Mouse (Mus musculus) heart, embryonic 12.5 days (tissue): Measurements from ENCODE around the gene Oas3. TPM values are rescaled to one million over a fixed set of nuclear protein-coding genes. Genes with fewer than 3 reads are reported as not detected.
A peak's percentile ranks its signal among the peaks of the same experiment; 100 is the strongest.

ENCODE experiments used
- ATAC-seq: fragments of 200-750 bp; cut with Nextera tagmentation; 2 replicates; pipeline ENCODE4 v1.8.0; 2017; ENCODE audit warnings: moderate TSS enrichment, moderate library complexity; ENCODE audit not compliant: insufficient number of reproducible peaks, low FRiP score
- H3K27ac ChIP-seq: fragments of 300-500 bp; sonication (generic); 2 replicates; pipeline ENCODE4 v1.5.1; 2016; ENCODE audit warnings: mild to moderate bottlenecking, moderate library complexity; ENCODE audit not compliant: poor library complexity, severe bottlenecking
- H3K27me3 ChIP-seq: fragments of 300-500 bp; sonication (generic); replicated peaks from 2 replicates; pipeline ENCODE4 v1.6.1; 2016; ENCODE audit warnings: mild to moderate bottlenecking, moderate library complexity
- H3K36me3 ChIP-seq: fragments of 300-500 bp; sonication (generic); 2 replicates; pipeline ENCODE4 v1.6.1; 2016; ENCODE audit warnings: mild to moderate bottlenecking, moderate library complexity
- H3K4me1 ChIP-seq: fragments of 300-500 bp; sonication (generic); replicated peaks from 2 replicates; pipeline ENCODE4 v1.6.1; 2016; ENCODE audit warnings: mild to moderate bottlenecking
- H3K4me2 ChIP-seq: fragments of 300-500 bp; sonication (generic); 2 replicates; pipeline ENCODE4 v1.6.1; 2016; ENCODE audit warnings: mild to moderate bottlenecking, moderate library complexity
- H3K4me3 ChIP-seq: fragments of 300-500 bp; sonication (generic); 2 replicates; pipeline ENCODE4 v1.5.1; 2016; ENCODE audit warnings: mild to moderate bottlenecking
- H3K9ac ChIP-seq: fragments of 300-500 bp; sonication (generic); 2 replicates; pipeline ENCODE4 v1.6.1; 2016; ENCODE audit warnings: mild to moderate bottlenecking, moderate library complexity
- H3K9me3 ChIP-seq: fragments of 300-500 bp; sonication (generic); replicated peaks from 2 replicates; pipeline ENCODE4 v1.6.1; 2016; ENCODE audit warnings: mild to moderate bottlenecking, moderate library complexity
- WGBS: fragments of 180-500 bp; shearing (Covaris S2); methylation state at CpG from one replicate; pipeline ENCODE4 v1.1.7; 2016; 5-methylcytosine and 5-hydroxymethylcytosine counted together
- polyA plus RNA-seq: library from polyadenylated mRNA; unstranded; fragments of >200 nt; fragmentation: Nextera tagmentation; extraction: Ambion mirVana; gene quantifications from 2 replicates; pipeline ENCODE4 v1.2.1, GENCODE M21; 2016

The Oas3 gene
- polyA plus RNA-seq, 1 experiment from 2014 or later: 0.33 TPM

DNA sequence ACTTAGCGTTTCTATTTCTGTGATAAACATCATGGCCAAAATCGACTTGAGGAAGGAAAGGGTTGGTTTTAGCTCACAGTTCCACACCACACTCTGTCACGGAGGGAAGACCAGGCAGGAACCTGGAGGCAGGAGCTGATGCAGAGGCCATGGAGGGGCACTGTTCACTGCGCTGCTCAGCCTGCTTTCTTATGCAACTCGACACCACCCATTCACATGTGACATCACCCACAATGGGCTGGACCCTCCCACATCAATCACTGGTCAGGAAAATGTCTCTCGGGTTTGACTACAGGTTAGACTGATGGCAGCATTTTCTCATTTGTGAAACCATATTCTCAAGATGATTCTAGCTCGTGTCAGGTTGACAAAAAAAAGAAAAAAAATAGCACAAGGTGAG, 56.5 kb downstream of the Oas3 start:
- Histone ChIP-seq H3K36me3 (no peaks in the 10 kb centered on the region), H3K27ac (no peak overlapping the region), H3K4me1 (no peaks in the 10 kb centered on the region), H3K27me3 (peaks cover 18% of the 10 kb centered on the region), H3K4me3 (no peak overlapping the region), H3K9me3 (peaks cover 7% of the 10 kb centered on the region; the same call in 1 of the 2 replicates), H3K9ac (no peak overlapping the region), H3K4me2 (no peak overlapping the region)
- 51% methylated on average over 7 of the region's 7 CpGs for WGBS
- no peak for ATAC-seq

DNA sequence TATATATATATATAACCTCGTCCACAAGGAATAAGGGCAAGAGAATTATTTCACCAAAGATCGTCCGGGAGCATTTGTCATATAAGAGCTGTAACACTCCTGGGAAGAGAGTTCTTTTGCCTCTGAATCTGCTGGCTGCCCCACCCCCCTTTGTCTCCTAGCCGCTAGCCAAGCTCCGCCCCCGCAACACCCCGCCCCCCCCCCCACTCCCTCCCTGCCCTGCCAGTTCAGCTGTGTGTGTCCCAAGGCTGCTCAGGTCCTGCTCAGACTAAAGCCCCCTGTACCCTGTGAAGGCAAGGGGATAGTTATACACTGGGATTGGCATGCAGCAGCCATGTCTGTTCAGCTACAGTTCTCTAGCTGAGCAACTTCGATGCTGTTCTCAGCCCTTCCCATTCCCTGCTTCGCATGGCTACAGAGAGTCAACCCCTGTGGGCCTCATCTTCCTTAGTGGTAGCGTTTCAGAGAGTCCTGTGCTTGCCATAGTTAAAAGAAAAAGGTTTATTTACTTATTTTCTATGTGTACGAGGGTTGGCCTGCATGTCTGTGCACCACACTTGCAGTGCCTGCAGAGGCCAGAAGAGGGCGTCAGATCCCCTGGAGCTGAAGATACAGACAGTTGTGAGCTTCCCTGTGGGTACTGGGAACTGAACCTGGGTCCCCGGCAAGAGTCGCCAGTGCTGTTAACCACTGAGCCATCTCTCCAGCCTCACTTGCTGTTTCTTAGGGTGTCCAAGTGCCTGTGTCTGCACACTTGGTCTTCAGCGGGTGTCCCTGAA, 58.7 kb downstream of the Oas3 start:
- Histone ChIP-seq H3K4me3 (no peak overlapping the region), H3K9me3 (peaks cover 7% of the 10 kb centered on the region; the same call in 1 of the 2 replicates), H3K4me1 (no peaks in the 10 kb centered on the region), H3K9ac (no peak overlapping the region), H3K27me3 (peaks cover 35% of the 10 kb centered on the region), H3K4me2 (no peak overlapping the region), H3K36me3 (no peaks in the 10 kb centered on the region), H3K27ac (no peak overlapping the region)
- WGBS: 55% methylated on average over 15 of the region's 15 CpGs
- ATAC-seq: no peak

DNA sequence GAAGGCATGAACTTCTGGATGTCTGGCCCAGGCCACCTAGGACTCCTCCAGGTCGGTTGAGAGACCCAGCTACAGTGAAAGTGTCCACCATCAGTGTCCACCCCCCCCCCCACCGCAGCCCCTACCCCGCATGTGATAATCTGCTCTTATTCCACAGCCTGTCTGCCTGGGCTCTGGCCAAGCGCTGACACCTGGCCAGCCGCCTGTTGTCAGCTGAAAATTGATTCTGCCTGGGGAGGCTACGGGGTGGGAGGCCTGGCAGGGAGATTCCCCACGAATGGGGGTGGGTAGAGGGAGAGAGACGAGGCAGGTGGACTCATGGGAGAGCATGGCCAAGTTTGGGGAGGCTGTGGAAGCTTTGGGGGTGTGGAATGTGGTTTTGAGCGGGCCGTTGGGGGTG, 60.3 kb downstream of the Oas3 start:
- WGBS: 67% methylated on average over 10 of the region's 10 CpGs
- ATAC-seq: no peak
- Histone ChIP-seq H3K27me3 (peaks cover 44% of the 10 kb centered on the region), H3K9ac (no peak overlapping the region), H3K9me3 (peaks cover 7% of the 10 kb centered on the region; the same call in 1 of the 2 replicates), H3K4me3 (no peak overlapping the region), H3K4me1 (no peaks in the 10 kb centered on the region), H3K36me3 (no peaks in the 10 kb centered on the region), H3K4me2 (no peak overlapping the region), H3K27ac (no peak overlapping the region)

DNA sequence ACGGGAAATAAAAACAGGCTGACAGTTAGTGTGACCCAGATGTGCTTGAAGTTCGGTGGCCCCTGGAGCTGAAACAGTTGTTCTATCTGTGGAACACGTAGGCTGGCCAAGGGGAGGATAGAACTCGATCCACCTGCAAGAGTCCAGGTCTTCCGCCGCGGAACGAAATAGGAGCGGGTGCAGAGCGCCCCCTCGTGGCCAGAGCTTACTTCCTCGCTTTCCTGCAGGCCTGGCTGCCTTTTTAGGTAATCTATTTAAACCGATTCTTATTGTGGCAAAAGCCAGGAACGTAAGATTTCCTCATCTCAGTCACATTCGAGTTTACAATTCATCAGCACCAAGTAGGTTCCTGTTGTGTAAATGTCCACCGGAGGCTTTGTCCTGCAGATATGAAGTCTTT, 63.1 kb downstream of the Oas3 start:
- peaks cover 72% of the 10 kb centered on the region for H3K27me3 ChIP-seq
- WGBS: 4% methylated on average over 16 of the region's 16 CpGs
- no peak overlapping the region for H3K4me3 ChIP-seq
- H3K9me3 ChIP-seq: no peaks in the 10 kb centered on the region; the same call in 1 of the 2 replicates
- peaks cover 17% of the 10 kb centered on the region for H3K4me1 ChIP-seq
- no peak for ATAC-seq
- peak overlapping the region; percentile 31; the same call in 1 of the 2 replicates for H3K4me2 ChIP-seq
- no peaks in the 10 kb centered on the region for H3K36me3 ChIP-seq
- H3K9ac ChIP-seq: no peak overlapping the region
- H3K27ac ChIP-seq: no peak overlapping the region

DNA sequence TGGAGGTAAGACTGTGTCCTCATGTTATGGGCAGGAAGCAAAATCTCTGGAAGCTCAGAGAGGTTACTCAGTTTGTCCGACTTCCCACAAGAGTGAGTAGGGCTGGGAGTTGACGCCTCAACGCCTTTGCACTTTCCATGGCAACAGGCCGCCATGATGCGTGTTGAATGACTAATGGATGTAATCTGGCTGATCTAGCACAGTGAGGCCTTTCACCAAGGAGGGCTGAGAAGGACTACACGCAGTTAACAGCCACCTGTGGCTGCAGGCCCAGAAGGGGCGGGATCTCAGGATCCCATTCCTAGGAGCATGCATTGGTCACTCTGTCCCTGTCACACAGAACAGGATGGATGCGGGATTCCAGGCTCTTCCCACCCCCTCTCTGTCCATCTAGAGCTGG, 64.7 kb downstream of the Oas3 start:
- Histone ChIP-seq H3K4me1 (peaks cover 17% of the 10 kb centered on the region), H3K27ac (no peak overlapping the region), H3K9me3 (no peaks in the 10 kb centered on the region), H3K36me3 (no peaks in the 10 kb centered on the region), H3K27me3 (peaks cover 88% of the 10 kb centered on the region), H3K4me3 (no peak overlapping the region), H3K9ac (no peak overlapping the region), H3K4me2 (no peak overlapping the region)
- WGBS: 64% methylated on average over 8 of the region's 8 CpGs
- ATAC-seq: no peak

DNA sequence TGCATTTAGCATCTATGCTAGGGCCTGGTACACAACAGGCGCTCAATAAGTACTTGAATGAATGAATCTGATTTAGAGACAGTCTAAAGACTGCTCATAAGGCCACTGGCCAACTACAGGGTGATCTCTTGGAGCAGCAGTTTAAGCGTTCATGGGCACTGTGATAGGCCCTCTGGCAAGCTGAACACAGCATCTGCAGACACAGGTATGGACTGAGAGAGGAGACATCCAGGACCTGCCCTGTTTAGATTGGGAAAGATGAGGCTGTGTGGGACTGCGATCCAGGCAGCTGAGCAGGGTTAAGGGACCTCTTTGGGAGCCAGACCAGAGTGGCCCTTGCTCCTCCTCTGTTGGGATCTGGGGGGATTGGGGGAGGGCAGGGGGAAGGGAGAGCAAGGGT, 65.6 kb downstream of the Oas3 start, which contains the start of gene Dtx1:
Dtx1 (minus strand) TSS at position 101 of the 400 bp plus-strand sequence.
- Histone ChIP-seq H3K9me3 (no peaks in the 10 kb centered on the region), H3K27me3 (peaks cover 97% of the 10 kb centered on the region), H3K27ac (no peak within 1 kb of the TSS), H3K36me3 (no peaks in the 10 kb centered on the region), H3K4me3 (peak within 1 kb of the TSS; percentile 45), H3K9ac (peak within 1 kb of the TSS; percentile 59), H3K4me1 (peaks cover 17% of the 10 kb centered on the region), H3K4me2 (peak within 1 kb of the TSS; percentile 76)
- ATAC-seq: no peak
- 32% methylated on average over 3 of the region's 3 CpGs for WGBS

DNA sequence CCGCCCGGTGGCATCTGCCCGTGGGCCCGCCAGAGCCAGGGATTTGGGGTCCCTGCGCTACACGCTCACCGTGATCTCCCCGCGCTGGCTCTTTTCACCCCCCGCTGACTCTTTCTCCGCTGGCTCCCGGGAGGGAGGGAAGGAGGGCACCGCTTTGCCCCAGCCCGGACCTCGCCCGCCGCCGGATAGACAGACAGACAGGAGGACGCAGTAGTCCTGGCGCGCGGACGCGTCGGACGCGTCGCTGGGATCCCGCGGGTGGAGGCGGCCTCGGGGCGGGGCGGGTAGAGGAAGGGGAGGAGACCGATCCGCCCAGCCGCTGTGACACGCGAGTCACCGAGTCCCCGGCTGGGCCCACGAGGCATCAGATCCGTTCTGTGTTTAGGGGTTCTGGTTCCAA, 66.0 kb downstream of the Oas3 start:
- 1% methylated on average over 42 of the region's 43 CpGs for WGBS
- H3K36me3 ChIP-seq: no peaks in the 10 kb centered on the region
- peaks cover 19% of the 10 kb centered on the region for H3K4me1 ChIP-seq
- peak overlapping the region; percentile 76 for H3K4me2 ChIP-seq
- H3K4me3 ChIP-seq: peak overlapping the region; percentile 45
- no peak overlapping the region for H3K27ac ChIP-seq
- H3K9ac ChIP-seq: peak overlapping the region; percentile 59; the same call in 1 of the 2 replicates
- peaks cover 97% of the 10 kb centered on the region for H3K27me3 ChIP-seq
- no peaks in the 10 kb centered on the region for H3K9me3 ChIP-seq
- ATAC-seq: no peak

DNA sequence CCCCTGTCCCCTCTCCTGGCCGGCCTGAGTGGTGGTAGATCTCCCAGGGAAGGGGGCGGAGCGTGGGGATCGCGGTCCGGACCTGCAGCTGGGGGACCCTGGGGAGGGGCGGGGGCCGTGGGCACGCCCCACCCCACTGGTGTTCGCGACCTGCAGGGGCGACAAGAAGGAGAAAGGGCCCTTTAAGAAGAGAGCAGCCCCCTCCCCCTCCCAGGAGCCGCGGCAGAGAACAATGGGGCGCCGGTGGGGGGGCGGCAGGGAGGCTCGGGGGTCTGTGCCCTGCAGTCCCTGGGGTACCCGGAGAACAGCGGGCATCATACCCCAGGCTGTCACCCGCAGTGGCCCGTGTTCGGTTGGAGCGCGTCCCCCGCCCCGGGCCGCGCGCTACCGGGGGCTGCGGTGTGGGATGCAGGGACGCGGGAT, 66.6 kb downstream of the Oas3 start:
- peak; percentile 23; the same call in 1 of the 2 replicates for ATAC-seq
- Histone ChIP-seq H3K36me3 (no peaks in the 10 kb centered on the region), H3K27ac (no peak overlapping the region), H3K4me1 (peaks cover 20% of the 10 kb centered on the region), H3K9me3 (no peaks in the 10 kb centered on the region), H3K4me3 (peak overlapping the region; percentile 45), H3K9ac (peak overlapping the region; percentile 59), H3K4me2 (peak overlapping the region; percentile 76), H3K27me3 (peaks cover 99% of the 10 kb centered on the region)
- 3% methylated on average over 27 of the region's 34 CpGs for WGBS

DNA sequence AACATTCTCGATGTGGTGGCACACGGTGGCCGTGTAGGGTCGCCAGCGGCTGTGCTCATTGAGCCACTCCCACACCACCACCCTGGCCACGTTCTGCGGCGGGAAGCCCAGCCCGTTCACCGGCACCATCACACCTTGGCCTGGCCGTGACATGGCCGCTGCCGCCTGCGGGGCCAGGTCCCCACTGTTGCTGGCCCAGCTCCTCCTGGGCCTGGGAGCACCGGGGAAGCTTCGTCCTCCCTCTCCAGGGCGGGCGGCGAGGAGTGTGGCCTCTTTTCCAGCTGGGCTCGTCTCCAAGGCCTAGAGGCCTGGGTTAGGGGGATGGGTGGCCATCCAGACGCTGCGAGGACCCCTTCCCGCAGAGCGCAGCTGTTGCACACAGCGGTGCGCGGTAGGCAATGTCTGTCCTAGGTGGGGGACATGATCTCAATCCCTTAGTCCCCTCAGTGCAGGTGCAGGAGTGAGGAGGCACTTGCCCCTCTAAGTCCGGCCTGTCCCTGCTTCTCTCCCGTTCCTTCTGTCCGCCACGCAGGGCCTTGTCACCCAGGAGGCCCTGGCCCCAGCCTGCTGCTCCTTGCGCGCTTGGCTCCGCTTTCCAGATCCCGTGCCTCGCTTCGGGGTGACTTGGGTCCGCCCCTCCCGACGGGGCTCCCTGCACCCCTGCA, 67.2 kb downstream of the Oas3 start:
- ATAC-seq: peak; percentile 23
- WGBS: 3% methylated on average over 40 of the region's 40 CpGs
- Histone ChIP-seq H3K4me3 (peak overlapping the region; percentile 45), H3K4me2 (peak overlapping the region; percentile 76), H3K4me1 (peaks cover 20% of the 10 kb centered on the region), H3K27ac (no peak overlapping the region), H3K36me3 (no peaks in the 10 kb centered on the region), H3K9me3 (no peaks in the 10 kb centered on the region), H3K27me3 (peaks cover 100% of the 10 kb centered on the region), H3K9ac (peak overlapping the region; percentile 59)

DNA sequence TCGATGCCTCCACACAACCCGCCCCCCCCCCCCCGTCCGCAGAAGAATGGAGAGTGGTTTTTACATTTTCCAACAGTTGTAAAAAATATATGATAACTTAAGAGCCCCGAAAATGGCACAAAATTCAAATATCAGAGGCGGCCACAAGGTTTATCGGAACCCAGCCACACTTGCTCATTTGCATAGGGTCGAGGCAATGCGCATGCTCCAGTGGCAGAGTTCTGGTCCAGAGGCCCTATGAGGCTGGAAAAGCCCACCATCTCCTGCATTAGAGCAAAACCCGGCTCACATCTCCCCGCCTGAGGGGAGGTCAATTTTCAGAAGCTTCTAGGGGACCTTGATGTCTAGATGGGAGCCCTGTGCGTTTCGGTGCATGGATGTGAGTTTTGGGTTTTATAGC, 70.5 kb downstream of the Oas3 start:
- Histone ChIP-seq H3K27me3 (peaks cover 98% of the 10 kb centered on the region), H3K9ac (no peak overlapping the region), H3K4me1 (peaks cover 20% of the 10 kb centered on the region), H3K4me2 (peak overlapping the region; percentile 51), H3K9me3 (no peaks in the 10 kb centered on the region), H3K27ac (no peak overlapping the region), H3K36me3 (no peaks in the 10 kb centered on the region), H3K4me3 (no peak overlapping the region)
- ATAC-seq: no peak
- WGBS: 42% methylated on average over 13 of the region's 13 CpGs

DNA sequence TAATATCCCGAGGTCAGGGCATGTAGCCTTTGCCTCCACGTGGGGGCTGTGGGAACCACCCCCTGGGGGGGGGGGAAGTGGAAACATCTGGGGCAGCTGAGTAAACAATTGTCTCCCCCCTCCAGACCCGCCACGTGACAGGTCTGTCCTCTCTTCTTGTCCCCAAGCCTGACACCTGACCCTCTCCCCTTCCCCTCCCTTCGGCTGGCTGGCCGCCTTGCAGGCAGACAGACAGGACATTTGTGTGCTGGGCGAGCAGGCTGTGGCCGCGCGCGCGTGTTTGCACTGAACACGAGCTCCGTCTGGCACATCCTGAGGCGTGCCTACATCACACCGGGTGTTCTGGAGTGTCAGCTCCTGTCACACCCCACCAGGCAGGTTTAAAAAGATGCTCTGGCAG, 70.9 kb downstream of the Oas3 start:
- Histone ChIP-seq H3K4me2 (peak overlapping the region; percentile 51), H3K27ac (no peak overlapping the region), H3K36me3 (no peaks in the 10 kb centered on the region), H3K9me3 (no peaks in the 10 kb centered on the region), H3K27me3 (peaks cover 98% of the 10 kb centered on the region), H3K9ac (no peak overlapping the region), H3K4me3 (no peak overlapping the region), H3K4me1 (peaks cover 20% of the 10 kb centered on the region)
- 6% methylated on average over 16 of the region's 16 CpGs for WGBS
- no peak for ATAC-seq
